Mouse (Mus musculus): ENCODE results near the gene Rhob.
"Not testable (repeated sequence)": the region's sequence is repeated elsewhere in the genome, so short reads cannot be mapped to it uniquely, and the experiment has no call there.

The Rhob gene

DNA sequence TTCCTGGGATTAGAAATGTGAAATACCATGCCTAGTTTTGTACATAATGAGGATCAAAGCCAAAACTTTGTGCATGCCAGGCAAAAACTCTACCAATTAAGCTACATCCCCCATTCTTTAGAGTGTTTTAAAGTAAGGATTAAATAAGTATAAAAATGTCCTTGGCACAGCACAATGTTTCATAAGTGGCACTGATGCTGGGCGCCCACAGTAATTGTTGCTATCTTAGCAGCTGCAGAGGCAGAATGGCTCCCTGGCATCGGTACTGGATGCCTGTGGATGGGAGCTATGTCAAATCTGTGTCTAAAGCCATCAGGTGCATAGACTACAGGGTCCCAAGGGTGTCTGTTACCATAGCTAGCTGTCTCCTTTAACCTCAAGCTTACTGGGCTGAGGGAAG is 28.8 kb downstream of the Rhob start:
- DNase-seq = no peak

DNA sequence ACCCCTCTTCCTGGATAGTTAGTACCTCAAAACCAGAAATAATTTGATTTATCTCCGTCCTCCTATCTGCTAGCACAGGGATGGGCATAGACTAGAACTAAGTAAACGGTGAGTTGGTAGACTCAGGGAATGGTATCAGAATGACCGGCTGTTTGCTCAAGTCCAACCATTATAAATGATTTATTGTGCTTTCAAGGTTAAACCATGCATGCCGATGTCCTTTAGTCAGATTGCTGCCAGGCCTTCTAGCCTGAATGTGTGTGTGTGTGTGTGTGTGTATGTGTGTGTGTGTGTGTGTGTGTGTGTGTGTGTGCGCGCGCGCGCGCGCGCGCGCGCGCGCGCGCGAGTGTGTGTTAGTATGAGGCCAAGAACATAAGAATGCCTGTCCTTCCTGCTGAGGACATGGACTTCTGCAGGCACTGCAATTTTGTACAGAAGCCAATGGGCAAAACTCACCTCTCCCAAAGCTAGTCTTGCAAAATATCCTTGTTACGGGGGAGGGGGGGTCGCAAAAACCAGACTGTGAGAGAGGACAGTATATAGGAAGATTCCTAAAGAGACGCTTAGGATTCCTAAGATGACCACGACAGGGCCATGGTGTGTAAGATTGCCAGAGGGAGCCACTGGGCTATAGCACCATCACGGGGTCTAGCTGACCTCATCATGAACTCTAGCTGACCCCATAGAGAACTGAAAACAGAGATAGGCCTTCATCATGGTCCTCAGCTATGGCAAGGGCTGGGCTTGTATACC is 29.9 kb downstream of the Rhob start:
- DNase-seq = no peak

DNA sequence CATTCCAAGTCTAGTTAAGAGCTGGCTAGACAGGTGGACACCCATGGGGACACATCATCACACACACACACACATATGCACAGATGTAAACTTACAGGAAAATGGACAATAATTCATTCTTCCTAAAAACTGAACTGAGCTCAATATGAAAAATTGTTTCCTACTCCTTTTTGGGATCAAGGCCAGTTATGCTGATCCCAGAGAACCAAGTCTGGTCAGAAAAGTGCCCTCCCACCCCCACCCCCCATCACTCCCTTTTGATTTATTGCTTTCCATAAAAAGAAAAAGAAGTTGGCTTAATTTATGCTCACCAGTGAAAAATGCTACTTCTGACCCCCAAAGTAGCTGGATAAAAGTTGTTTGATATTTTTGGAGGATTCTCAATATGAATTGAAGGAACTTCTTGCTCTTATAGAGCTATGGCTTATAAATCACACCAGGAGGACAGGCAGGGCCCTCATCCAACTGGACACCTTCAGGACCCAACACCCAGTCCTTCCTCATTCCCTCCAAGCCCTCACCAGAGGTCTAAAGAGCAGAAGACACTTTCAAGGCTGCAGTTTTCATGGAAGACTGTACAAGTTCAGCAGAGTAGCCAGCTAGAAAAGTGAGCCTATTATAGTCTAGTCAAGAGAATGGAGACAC is 31.5 kb downstream of the Rhob start:
- no peak for DNase-seq

DNA sequence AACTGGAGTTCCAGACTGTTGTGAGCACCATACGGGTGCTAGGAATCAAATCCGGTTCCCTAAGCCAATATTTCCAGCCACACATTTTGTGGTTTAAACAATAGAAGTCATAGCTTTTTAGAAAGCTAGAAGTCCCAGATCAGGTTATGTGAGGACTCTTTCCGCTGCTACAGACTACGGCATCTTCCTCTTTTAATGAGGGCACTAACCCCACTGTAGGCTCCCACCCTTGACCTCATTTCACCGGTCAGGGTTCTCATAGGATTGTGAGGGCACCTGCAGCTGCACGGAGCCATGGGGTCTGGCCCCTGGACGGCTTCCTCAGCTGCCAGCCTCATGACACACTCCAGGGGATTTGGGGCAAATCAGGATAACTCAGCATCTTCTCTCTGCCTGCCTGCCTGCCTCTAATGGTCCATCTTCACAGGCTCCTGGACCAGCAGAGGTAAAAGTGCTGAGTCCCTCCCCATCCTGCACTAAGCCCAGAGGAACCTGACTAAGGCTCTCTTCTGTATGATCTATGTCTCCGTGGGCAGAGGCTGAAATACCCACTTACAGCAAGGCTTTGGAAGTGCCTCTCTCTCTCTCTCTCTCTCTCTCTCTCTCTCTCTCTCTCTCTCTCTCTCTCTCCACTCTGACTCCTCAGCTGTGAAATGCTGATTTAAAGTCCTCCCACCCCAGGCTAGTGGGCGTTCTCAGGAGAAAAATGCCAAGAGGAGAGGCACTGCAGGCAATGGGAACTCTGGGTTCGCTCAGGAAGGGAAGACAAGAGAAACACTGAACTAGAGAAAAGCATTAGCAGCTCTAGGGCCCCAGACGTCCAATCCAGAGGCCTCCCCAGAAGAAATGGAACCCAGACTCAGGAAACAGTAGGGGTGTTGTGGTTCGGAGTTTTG is 32.5 kb downstream of the Rhob start:
- no peak for DNase-seq

DNA sequence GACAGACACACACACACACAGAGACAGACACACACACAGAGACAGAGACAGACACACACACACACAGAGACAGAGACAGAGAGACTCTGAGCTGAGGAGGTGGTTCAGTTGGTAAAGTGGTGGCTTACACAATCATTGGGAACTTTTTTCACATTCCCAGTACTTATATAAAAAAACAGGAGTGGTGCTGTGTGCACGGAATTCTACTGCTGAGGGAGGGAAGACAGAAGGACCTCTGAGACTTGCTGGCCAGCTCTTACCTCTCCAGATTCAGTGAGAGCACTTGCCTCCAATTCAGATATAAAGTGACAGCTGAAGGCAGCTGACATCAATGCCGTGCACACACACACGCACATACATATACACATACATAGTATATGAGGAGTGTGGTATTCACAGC is 34.1 kb downstream of the Rhob start:
- no peak for DNase-seq

DNA sequence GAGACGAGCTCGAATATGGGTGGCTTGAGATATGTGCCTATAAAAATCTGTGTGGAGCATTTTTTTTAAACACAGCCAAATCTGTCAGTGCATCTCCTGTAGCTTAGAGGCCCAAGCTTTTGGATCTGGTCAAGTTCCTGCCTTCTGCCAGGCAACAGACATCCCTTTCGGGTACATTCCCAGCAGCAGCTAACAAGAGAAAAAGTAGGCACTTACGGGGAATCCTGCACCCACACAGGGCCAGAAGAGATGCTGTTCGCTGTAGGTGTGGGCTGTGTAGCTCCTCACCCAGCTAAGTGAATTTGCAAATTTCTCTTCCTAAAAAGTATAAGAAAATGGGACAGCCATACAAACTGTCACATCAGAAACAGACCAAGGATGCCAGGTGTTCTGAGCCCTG is 34.8 kb downstream of the Rhob start:
- DNase-seq = no peak

DNA sequence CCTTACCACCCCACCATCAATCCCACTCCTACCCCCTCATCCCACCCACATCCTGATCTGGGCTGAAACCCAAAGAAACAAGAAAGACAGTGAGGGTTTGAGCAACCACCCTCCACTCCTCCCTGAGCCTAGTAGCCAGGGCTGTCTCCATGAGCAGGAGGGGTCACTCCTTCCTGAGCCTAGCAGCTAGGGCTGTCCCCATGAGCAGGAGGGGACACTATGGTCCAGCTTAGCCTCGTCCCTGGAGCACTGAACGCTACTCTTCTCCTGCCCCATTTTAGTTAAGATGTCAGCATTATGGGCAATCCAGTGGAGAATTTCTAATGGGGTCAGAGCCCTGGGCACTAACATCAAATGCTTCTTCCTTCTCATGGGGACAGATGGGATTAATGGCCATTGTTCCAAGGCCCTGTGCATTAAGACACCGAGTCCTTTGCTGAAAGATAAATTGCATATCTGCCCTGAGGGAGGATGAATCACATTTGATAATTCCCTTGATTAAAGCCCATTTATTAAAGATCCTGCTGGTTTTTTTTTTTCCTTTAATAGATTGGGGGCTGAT is 36.1 kb downstream of the Rhob start:
- no peak for DNase-seq

DNA sequence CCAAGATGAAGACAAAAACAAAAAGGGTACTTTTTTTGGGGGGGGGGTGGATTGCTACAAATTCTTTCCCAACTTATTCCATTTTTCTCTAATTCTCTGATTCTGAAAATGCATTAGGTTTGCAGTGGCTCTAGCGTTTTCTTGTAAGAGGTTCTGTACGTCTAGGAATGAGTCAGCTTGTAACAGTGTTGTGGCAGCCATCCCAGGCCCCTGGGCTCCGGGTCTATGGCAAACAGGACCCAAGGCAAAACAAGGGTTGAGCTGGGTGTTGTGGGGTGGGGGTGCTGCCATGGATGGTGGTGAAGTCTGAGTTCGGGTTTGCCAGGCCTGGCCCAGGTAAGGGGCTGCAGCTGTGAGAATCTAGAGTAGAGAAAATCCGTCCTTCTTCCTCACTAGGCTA is 37.3 kb downstream of the Rhob start:
- no peak for DNase-seq

DNA sequence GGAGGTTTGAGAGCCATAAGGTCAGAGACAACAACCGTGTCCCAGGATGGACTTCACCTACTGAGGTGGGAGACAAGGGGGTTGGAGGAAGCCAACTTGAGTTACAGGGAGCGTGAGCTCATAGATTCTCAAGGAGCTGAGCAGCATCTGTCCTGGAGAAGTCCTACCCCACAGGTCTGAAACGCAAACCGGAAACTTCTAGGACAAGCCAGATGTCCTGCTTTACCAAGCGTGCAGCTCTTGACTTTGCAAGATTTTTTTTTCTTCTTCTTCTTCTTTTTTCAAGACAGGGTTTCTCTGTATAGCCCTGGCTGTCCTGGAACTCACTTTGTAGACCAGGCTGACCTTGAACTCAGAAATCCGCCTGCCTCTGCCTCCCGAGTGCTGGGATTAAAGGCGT is 38.2 kb downstream of the Rhob start:
- not testable (repeated sequence) for DNase-seq

DNA sequence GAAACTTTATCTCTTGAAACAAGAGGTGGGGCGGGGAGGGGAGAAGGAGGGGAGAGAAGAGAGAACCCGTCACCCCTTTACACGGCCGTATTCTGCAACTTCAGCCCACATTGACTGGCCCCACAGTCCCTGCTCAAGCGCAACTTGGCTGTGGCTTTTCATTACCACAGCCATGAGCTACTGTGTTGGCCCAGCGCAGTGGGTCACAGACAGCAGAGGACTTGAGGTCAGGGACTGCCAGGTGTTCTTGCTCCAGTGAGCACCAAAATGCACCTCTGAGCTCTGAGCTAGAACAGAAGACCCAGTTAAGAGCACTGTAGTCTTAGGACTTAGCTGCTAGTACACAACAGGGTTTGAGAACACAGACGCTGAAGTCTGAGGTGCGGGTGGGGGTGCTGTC is 41.4 kb downstream of the Rhob start:
- DNase-seq = no peak

DNA sequence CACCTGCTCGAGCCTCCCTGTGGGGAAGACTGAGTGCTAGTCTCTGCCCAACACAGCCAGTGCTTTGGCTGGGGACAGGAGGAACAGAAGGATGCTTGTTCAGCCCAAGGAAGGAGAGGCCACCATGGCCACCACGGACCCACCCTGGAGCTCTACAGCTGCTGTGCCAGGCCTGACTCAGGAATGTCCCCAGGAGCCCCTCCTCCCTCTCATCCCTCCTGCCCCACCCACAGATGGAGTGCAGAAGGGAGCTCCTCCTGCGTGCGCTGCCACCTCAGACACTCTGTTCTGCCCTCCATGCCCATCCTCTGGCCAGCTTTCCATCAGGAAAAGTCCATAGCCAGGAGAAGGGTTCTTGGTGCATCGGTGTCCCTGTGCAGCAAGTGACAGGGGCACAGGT is 42.8 kb downstream of the Rhob start:
- no peak for DNase-seq

DNA sequence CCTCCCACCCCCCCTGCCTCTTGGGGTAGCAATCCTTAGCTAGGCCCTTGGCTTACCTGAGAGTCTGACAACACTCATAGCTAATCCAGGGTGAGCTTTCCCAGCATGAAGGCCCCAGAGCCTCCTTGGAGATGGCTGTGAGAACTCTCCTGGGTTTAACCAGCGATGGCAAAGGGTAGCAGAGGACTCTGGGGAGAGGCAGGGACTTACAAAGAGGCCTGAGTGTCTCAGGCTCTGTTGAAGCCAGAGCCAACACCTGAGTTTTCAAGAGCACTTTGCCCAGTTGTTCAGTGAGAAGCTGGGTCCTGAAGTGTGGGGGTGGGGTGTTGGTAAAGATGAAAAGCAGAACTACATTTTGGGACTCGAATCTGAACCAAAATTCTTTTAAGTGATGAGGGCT is 44.8 kb downstream of the Rhob start:
- no peak for DNase-seq

DNA sequence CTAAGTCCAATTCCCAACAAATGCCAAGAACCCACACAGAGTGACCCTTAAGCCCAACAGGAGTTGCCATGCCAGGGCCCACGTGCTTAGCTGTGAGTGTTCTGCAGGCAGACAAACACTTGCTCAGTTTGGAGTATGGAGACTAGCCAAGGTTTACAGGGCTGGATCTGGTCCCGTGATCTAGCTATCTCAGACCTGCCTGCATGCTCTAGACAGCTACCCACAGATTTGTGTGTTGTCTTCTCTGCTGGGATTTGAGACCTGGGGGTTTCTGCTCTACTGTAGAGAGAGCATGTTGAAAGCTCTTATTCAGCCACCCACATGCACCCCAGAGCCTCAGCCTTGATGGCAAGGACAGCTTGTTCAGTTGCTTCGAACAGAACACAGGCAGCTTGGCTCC is 45.3 kb downstream of the Rhob start:
- DNase-seq = no peak

DNA sequence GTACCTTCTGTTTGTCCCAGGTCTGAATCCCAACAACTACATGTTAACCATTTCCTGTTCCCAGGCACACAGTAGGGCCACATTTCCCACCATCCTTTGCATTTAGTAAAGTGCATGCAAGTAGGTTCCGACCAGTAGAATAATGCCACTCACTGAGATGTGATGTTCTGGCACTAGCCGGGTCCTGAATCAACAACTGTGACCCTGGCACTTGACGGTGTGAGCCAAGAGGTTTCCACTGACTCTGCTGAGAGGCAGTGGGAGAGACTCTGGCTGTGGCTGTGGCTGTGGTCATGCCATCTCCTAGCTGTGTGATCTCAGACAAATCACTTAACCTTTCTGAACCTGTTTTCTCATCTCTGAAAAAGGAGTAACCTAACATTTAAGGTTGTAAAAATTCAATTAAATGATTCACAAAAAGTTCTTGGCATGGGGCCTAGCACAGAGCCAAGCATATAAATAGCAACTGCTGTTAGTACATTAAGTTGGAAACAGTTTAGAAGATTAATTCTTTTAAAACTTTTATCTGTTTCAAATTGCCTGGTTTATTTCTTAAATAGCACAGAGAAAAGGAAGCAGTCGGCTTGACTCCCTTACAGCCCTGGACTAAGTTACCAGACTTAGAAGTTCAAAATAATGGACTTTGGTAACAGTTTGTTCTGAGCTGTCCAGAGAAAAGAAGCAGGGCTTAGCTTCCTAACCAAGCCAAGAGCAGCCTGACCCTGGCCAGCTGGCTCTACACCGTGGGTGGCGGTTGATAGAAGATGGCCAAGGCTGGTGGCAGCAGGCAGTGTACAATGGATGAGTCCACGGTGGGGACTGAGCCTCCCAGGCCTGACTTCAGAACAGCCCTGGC is 46.8 kb downstream of the Rhob start:
- DNase-seq = no peak

DNA sequence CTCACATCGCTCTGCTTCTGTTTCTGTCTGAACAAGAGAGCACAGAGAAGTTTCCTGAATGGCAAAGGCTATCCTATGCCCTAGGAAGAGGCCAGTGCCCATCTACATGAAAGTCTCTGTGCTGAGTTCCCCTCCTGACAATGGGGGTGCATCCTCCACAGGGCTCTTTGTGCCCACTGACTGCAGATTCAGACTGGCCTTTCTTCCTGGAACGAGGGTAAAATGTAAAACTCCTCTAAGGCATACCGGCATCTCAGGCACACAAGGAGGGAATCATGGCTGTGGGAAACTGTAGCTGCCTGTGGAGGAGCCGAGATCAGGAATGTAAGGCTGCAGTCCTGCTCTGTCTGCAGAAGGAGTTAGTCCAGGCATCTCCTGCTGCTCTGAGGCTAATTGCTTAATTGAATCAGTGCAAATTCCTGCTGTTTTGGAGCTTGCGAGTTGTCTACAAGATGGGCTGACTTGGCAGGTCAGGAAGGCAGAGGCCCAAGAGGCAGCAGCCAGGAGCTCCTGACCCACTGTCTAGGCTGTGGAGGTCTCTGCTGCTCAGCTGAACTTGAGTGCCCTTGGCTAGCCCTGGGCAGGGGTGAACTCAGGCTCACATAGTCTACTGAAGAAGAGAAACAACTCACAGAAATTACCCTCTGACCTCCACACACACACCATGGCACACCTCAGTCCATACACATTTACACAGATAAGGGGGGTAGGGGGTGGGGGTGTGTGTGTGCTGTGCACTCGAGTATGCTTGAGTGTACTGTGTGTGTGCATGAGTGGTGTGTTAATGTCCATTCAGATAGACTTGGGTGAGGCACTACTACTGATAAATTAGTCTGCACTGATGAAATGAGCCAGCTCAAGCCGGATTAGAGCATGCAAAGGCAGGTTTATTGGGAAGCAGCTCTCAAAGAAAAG is 48.0 kb downstream of the Rhob start:
- no peak for DNase-seq

DNA sequence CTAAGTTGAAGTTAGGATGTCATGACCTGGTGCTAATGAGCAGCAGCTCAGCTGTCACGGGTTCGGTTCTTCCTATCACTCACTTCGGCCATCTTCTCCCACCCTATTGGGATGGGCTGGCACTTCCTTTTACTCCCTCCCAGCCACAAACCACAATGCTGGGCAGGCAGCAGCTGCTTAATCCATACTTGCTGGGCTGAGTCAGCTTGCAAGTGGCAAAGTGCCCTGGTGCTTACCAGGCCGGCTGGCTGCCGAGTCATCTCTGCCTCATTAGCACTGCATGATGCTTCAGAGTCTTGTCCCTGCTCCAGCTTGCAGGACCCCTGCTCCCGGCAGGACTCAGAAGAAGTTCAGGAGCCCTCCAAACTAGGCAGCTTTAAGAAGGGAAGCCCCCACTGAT is 49.2 kb downstream of the Rhob start:
- no peak for DNase-seq

DNA sequence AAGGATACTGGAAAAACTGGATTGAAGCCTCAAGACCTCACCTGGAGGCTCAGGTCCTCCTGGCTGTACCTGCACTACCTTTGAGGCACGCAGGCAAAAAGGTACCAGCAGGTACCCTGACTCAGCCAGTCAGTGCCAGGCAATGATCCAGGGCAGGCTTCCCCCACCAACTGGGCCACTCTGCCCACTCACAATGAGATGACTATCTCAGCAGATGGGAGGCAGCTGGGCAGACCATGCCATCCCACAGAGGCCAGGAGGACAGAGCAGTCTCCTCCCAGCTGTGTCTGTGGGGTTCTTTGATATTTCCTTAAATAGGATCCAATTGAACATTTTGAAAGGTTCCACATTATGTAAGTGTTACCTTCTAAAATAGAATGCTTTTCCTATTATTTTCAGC is 49.8 kb downstream of the Rhob start:
- no peak for DNase-seq

Data from thymus, adult 18-20 months (tissue).